Mouse (Mus musculus) megakaryocyte, adult 5-6 weeks (primary cell): ENCODE measurements at regions not wholly inside any gene's neighbourhood (a gene's known extent, or its start where the extent isn't known, plus 50 kb on each side); places are given as distances from the start of the nearest gene placed in this dataset.
"Not testable (repeated sequence)": the region's sequence is repeated elsewhere in the genome, so short reads cannot be mapped to it uniquely, and the experiment has no call there.

Experiments used
- ATAC-seq: 2 replicates; pipeline ENCODE4 v1.8.0; 2016; ENCODE audit warnings: mild to moderate bottlenecking, inconsistent platforms; ENCODE audit not compliant: poor library complexity, severe bottlenecking

GRCm38 (mm10) chr13:73033055-73033454, 227.2 kb upstream of the Irx4 start:
- no peak for ATAC-seq

DNA sequence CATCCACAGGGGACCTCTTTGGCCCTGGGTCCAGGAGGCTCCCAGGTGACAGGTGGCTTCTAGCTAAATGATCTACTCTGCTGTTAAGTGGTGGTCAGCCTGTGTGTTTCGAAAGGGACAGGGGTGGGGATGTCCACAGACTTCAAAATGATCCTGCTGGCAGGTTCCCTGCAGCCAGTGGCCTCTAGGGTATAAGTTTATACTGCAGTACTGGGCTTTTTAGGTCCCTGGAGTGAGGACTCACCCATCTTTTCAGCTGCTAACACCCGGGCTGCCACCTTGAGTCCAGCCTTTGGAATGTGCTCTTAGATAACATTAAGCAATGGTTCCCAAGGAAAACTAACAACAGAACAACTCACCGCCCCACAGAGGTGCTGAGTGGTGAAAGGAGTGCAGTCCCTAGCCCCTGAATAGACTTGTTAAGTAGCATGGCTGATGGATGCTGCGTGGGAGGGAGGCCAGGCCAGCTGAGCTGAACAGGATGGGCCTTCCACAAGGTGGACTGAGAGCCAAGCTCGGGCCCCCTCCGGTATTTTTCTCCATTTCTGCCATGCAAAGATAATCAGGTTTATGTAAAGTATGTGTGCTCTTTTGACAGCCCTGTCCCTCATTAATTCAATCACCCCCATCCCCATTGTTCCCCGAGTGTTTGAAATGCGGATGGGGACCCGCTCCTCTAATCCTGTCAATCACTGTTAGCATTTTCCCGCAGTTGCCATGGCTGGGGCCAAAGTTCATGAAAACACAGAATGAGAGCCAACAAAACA, 226.0 kb upstream of the Irx4 start:
- no peak for ATAC-seq

GRCm38 (mm10) chr13:73034886-73035285, 225.4 kb upstream of the Irx4 start:
- no peak for ATAC-seq

DNA sequence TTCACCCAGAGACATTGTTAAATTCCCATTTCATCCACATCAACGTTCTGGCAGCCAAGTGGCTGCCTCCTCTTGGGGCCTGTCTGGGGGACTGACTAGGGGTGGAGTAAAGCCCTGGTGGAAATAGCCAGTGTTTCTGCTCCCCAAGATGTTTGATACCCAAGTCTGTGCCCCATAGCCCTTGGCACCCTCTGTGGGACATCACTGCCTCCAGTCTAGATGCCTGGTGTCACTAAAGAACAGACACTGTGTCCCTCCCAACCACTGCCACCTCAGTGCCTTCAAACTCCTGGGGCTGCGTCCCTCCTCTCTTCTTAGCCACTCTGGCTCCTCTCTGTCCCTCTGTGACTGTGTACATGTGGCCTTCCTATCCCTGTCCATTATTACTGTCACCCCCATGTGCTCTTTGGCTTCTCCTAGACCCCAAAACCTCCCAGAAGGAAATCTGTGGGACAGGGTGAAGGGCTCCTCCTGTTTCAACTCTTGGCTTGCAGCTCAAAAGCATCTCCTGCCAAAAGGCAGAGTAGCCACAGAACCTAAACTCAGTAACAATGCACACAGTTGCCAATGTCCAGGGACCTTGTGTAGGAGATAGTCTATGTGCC, 224.8 kb upstream of the Irx4 start:
- no peak for ATAC-seq

- no peak for ATAC-seq
Measured at GRCm38 (mm10) chr13:73039731-73040130, 220.5 kb upstream of the Irx4 start.

DNA sequence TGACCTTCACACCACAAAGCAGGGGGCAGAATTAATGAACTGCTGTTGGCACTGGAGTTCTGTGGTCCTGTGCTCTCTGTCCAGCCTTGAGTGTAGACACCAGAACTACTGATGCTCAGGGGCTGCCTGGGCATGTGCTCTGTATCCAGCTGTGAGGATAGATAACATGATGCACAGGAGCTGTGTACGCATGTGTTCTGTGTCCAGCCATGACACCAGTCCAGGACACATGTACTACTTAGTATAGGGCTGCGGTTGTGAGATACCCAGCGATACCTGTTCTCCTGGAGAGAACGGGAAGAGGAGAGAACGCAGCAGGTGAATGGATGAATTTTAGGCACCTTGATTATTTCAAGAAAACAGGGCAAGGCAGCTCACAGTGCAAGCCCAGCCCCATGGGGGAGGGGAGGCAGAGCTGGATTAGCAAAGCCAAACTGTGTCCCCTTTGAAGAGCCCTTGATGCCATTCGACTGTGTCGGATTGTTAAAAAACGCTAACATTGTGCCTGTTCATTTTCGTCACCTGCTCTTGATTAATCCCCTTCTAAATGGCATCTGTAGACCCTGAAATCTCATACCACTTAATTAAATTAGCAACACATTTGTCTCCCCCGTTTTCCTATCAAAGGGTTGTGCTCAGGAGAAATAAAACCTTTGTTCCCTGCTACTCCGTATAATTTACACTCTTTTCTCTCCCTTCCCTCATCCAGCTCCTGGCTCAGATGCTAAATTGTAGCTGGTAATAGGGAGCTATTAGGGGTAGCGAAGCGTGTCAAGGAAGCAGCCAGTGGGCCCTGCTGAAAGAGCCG, 218.8 kb upstream of the Irx4 start:
- no peak for ATAC-seq

DNA sequence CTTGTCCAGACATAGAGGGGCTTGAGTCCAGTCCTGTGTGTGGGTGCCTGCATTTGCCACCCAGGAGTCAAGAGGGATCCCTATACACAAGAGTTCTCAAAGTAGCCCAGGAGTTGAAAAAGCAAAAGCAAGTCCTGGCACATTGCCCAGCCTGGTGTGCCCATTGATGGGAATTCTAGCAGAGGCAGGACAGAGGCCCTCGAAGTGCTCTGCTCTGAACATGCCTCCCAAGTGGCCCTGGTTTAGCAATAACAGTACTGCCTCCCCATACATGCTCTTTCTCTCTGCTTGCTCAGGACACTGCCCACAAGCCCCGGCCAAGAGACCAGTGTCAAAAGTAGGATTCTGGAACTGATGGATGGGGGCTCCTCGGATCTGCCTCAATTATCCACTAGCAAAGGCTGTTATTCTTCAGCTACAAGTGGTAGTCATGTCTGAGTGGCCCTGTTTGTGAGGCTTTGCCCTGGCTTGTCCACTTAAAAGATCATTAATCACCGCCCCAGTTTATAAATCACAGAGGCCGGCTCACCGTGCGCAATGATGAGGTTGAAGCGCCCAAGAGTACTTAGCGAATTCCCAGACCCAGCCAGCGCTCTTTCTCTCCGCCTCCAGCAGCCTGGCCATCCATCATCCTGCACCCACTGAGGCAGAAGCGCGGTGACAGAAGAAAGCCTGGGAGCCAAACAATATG, 190.3 kb upstream of the Irx4 start:
- no peak for ATAC-seq

DNA sequence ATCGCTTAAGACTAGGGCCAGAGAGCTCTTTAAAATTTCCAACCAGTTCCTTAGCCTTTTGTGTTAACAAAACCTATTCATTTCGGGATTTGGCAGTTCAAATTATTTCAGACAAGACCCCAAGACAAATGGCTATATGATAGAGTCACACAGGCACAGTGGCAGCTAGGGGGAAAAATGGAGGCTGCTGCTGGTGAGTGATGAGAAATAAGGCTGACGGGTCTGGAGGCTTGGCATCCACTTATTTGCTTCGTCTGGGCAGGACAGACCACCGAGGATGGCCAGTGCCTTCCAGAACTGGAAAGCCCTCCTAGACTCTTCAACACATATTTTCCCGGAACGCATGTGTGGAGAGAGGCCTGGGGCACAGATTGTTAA, 189.8 kb upstream of the Irx4 start:
- no peak for ATAC-seq

DNA sequence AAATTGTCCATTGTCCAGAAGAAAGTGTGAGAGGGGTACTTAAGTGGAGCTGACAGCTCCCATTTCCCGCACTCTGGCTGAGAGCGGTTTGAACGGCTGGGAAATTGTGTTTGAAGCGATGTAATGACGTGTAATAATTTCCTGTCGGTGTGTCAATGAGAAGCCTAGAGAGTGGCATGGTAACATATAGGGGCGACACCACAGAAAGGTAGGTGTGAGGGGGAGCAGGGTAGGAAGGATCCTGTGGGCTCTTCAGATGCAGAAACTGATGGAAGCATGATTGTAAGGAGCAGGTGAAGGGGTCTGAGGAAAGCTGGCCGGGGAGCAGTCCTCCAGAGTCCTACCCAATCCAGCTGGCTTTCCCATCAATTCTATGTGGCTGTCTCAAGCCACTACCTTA, 189.2 kb upstream of the Irx4 start:
- no peak for ATAC-seq

- ATAC-seq, result no peak
Measured at GRCm38 (mm10) chr13:73071854-73072852, 188.1 kb upstream of the Irx4 start.

DNA sequence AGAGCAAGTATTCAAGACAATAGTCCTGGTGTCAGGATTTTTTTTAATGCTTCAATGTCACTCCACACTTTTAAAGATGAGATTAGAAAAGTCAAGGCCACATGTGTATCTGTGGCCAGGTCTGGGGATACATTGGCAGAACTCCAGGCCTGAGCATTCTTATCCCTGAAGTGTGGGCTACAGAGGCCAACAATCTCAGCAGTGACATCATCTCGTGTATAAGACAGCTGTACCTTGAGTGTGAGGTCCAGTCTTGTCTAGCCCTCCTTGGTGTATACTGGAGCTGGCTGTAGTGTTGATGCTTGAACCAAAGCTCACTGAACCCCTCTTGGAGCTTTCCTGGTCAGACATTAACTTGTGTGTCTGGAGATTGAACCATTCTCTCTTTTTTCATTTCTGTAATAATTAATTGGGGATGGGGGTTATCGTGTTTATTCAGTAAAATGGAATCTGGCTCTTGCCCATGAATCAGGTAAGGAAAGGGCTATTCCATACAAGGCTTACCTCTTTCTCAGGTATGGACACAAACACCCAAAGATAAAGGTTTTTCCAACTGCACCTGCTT, 182.3 kb upstream of the Irx4 start:
- no peak for ATAC-seq

- not testable (repeated sequence) for ATAC-seq
Measured at GRCm38 (mm10) chr13:73087815-73088214, 172.5 kb upstream of the Irx4 start.

GRCm38 (mm10) chr13:73091886-73092285, 168.4 kb upstream of the Irx4 start:
- ATAC-seq, result no peak

DNA sequence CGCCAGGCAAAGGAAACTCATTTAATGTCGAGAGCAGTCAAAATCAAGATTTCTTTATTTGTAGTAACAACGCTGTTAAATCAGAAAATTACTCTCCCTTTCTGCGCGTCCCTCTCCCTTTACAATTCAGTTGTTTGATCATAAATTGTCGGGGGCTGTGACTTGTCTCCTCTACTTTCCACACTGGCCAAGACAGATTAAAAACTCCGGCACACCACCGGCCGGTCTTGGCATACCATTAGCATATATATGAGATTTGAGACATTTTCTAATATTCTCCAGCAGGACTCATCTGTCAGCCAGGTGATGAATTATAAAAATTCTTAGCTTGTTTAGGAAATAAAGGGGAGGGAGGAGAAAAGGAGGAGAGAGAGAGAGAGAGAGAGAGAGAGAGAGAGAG, 162.8 kb upstream of the Irx4 start:
- no peak for ATAC-seq

DNA sequence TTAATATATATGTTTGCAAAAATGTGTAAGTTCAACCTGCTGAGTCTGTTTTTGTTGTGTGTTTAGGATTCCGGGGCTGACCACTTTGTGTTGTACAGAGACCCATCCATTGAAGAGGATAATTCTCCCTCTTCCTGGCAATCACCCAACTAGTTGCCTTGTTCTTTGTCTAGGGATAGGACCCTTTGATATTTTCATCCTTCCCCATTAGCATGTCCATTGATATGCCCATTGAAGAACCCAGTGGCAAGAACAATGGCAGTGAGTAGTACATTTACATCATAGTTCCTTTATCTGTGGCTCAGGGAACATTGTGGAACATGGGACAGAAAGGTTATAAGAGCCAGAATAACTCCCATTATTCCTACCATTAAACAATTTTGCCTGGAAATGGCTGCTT, 160.9 kb upstream of the Irx4 start:
- no peak for ATAC-seq

GRCm38 (mm10) chr13:73107250-73107993, 152.9 kb upstream of the Irx4 start:
- no peak for ATAC-seq

DNA sequence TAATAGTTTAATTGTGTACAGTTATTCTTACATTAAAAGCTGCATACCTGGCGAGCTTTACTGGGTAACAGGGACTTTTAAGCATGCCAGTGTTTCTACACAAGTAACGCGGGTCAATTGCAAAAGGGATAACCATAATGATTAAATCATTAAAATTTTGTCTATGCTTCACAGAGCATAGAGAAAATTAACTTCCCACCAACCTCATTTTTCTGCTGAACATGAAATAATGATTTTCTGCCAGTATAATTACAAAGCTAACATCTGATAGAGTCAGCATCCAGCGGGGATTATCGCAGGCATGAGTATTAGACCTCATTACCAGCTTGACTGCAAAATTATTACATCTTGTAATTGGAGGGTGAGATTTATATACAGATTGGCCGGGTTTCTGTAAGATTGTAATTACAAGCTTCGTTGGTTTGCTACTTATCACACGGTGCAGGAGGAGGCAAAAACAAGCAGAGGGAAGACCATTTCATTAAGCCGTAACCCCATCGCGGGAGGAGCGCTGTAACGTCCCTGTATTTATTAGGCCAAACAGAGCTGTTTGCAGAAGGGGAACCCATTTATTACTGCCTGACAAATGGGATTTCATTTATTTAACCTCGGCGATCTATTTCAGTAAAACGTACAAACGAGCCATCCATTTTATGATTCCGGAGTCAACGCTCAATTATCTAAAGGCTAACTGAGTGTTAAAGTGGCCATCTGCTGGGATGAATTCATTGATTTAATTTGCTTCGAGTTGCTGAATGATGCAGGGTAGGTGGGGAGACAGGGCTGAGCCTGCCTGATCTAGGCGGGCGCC, 143.3 kb upstream of the Irx4 start:
- no peak for ATAC-seq

DNA sequence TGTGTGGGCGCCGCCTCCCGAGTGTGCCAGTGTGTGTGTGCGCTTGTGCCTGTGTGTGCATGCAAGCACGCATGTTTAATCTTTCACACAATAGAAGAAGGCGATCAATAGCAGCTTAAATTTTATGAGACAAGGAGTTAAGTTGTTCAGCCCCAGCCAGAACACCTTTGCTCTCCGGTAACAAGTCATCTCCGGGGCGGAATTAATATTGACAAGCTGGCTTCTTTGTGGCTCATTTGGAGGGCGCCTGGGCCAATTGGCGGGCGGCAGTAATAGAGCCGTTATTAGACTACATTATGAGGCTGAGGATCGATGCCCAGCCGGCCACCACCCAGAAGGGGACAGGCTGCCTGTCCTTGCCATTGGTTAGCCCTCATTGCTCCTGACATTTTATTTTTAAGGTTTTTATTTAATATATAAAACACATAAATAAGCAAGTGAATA, 142.6 kb upstream of the Irx4 start:
- no peak for ATAC-seq
